In genomic region chr5:64288031-64288928, GRCm38 (mm10) we compare ENCODE assay signal across 13 mouse cellular contexts.
DNase-seq lines count a peak whose midpoint lies in the region; ATAC-seq and TF ChIP-seq lines count a peak whose summit lies in the region.
"Had no signal": no experiment of that assay in that cellular context is flagged by ENCODE, and none has a peak within 500 bp of the region (broad histone marks: within the 10 kb centered on the region; RNA-seq: fewer than 3 reads in every experiment).

No protein-coding gene starts in this region.

- H3K36me3 ChIP-seq in kidney, embryonic 15.5 days = peaks cover 30% of the 10 kb centered on the region
- H3K36me3 ChIP-seq: hindbrain, embryonic 15.5 days had no signal

- no peak overlapping the region for H3K4me3 ChIP-seq in kidney, embryonic 15.5 days (replicated peaks)
- H3K4me3 ChIP-seq in olfactory bulb, adult 2 months (ENCODE audit: insufficient read depth, low read depth, low read length) = no peak overlapping the region
- H3K4me3 ChIP-seq: heart, embryonic 15.5 days; hindbrain, embryonic 15.5 days; limb, embryonic 13.5 days; midbrain, embryonic 12.5 days had no signal

- DNase-seq in kidney, adult 11 months = no peak
- peak; percentile 56 for DNase-seq in NIH3T3 (ENCODE audit: low read depth)
- peak; percentile 98 for DNase-seq in adipocyte (ENCODE audit: low spot score)
- no peak for DNase-seq in testis, postnatal 14 days (ENCODE audit: low spot score)

- no peak overlapping the region for H3K9ac ChIP-seq in kidney, embryonic 15.5 days
- H3K9ac ChIP-seq: forebrain, postnatal 0 days; heart, embryonic 15.5 days; hindbrain, embryonic 15.5 days; limb, embryonic 13.5 days; midbrain, embryonic 12.5 days had no signal

- no peaks in the 10 kb centered on the region for H3K9me3 ChIP-seq in kidney, embryonic 15.5 days (replicated peaks)
- H3K9me3 ChIP-seq: heart, embryonic 15.5 days; hindbrain, embryonic 15.5 days; limb, embryonic 13.5 days; midbrain, embryonic 12.5 days had no signal

- no peak overlapping the region for H3K4me2 ChIP-seq in kidney, embryonic 15.5 days
- H3K4me2 ChIP-seq: heart, embryonic 15.5 days; hindbrain, embryonic 15.5 days; limb, embryonic 13.5 days; midbrain, embryonic 12.5 days had no signal

- H3K4me1 ChIP-seq in kidney, embryonic 15.5 days = peaks cover 37% of the 10 kb centered on the region
- H3K4me1 ChIP-seq in olfactory bulb, adult 2 months (ENCODE audit: control insufficient read depth, insufficient read depth, low read length) = peaks cover 16% of the 10 kb centered on the region
- H3K4me1 ChIP-seq: midbrain, embryonic 12.5 days had no signal

- H3K27me3 ChIP-seq in kidney, embryonic 15.5 days = no peaks in the 10 kb centered on the region
- H3K27me3 ChIP-seq: CH12.LX; heart, embryonic 15.5 days; hindbrain, embryonic 15.5 days; limb, embryonic 13.5 days; midbrain, embryonic 12.5 days had no signal

- H3K27ac ChIP-seq in kidney, embryonic 15.5 days = peak overlapping the region; percentile 78
- peak overlapping the region; percentile 50; the same call in 1 of the 2 replicates for H3K27ac ChIP-seq in olfactory bulb, adult 2 months (ENCODE audit: insufficient read depth, low read depth, low read length)
- H3K27ac ChIP-seq: heart, embryonic 15.5 days; hindbrain, embryonic 15.5 days; limb, embryonic 13.5 days; midbrain, embryonic 12.5 days had no signal

- 82% methylated on average over 14 of the region's 14 CpGs for WGBS in kidney, embryonic 15.5 days
- WGBS in olfactory bulb, adult 2 months = 86% methylated on average over 14 of the region's 14 CpGs

- TF ChIP-seq CTCF in olfactory bulb, adult 2 months (IDR thresholded peaks at IDR 0.05; ENCODE audit: insufficient read depth, low read depth, low read length) = no peak

- TF ChIP-seq POLR2A in olfactory bulb, adult 2 months (IDR thresholded peaks at IDR 0.05; ENCODE audit: insufficient read depth, low read depth, low read length) = no peak

- ATAC-seq in kidney, embryonic 15.5 days (replicated peaks; ENCODE audit: low FRiP score) = no peak
- no peak for ATAC-seq in erythroblast, adult 5-6 weeks (replicated peaks; ENCODE audit: low FRiP score, poor library complexity, severe bottlenecking)

Comparison
In these comparisons a context has a peak if more than half of its experiments do, and no peak if none do; other contexts are left out.
1. DNase-seq: peak in NIH3T3 (single experiment) and adipocyte (single experiment); none in kidney, adult 11 months (single experiment) and testis, postnatal 14 days (single experiment).